Mouse (Mus musculus) thymus, adult 2 months (tissue): Measurements from ENCODE around the gene Nmu.
A peak's percentile ranks its signal among the peaks of the same experiment; 100 is the strongest.

Source experiments
- CTCF ChIP-seq: fragments of 200-500 bp; IDR thresholded peaks from 2 replicates; pipeline ENCODE4 v1.5.1; 2012; ENCODE audit warnings: mild to moderate bottlenecking, control low read depth, low read length, moderate library complexity, borderline replicate concordance; ENCODE audit not compliant: control insufficient read depth, poor library complexity, insufficient read depth; ENCODE audit errors: extremely low read depth
- POLR2A ChIP-seq: fragments of 200-500 bp; IDR thresholded peaks from 2 replicates; pipeline ENCODE4 v1.6.1; 2012; ENCODE audit warnings: mild to moderate bottlenecking, low read length, control low read depth, moderate library complexity; ENCODE audit not compliant: control insufficient read depth, poor library complexity, insufficient read depth; ENCODE audit errors: extremely low read depth

GRCm38 (mm10) chr5:76304452-76305341, 58.9 kb downstream of the Nmu start, which contains the start of gene Clock:
- TF ChIP-seq POLR2A, result no peak
- TF ChIP-seq CTCF, result peak; percentile 47; the same call in 1 of the 2 replicates
